Mouse (Mus musculus): Measurements from ENCODE around the gene Gm49333. TPM values are rescaled to one million over a fixed set of nuclear protein-coding genes. Genes with fewer than 3 reads are reported as not detected.
"Not testable (repeated sequence)": the region's sequence is repeated elsewhere in the genome, so short reads cannot be mapped to it uniquely, and the experiment has no call there.

Gm49333 gene
- polyA plus RNA-seq, 1 experiment from 2014 or later = not detected

- 71% methylated on average over 8 of the region's 8 CpGs for WGBS
- H3K4me2 ChIP-seq (replicated peaks) = no peak overlapping the region
- no peaks in the 10 kb centered on the region for H3K4me1 ChIP-seq (replicated peaks)
- no peaks in the 10 kb centered on the region for H3K27me3 ChIP-seq (replicated peaks)
- no peaks in the 10 kb centered on the region for H3K9me3 ChIP-seq
- no peak overlapping the region for H3K9ac ChIP-seq
- no peak overlapping the region for H3K27ac ChIP-seq
- H3K36me3 ChIP-seq = no peaks in the 10 kb centered on the region
- no peak for ATAC-seq
- no peak overlapping the region for H3K4me3 ChIP-seq (replicated peaks)
Observed at GRCm38 (mm10) chr16:20637410-20637809, 26.0 kb downstream of the Gm49333 start.

- no peaks in the 10 kb centered on the region for H3K36me3 ChIP-seq
- 80% methylated on average over 8 of the region's 8 CpGs for WGBS
- no peaks in the 10 kb centered on the region for H3K27me3 ChIP-seq (replicated peaks)
- H3K4me3 ChIP-seq (replicated peaks) = no peak overlapping the region
- H3K9me3 ChIP-seq = no peaks in the 10 kb centered on the region
- no peak for ATAC-seq
- H3K4me1 ChIP-seq (replicated peaks) = no peaks in the 10 kb centered on the region
- H3K9ac ChIP-seq = no peak overlapping the region
- no peak overlapping the region for H3K27ac ChIP-seq
- H3K4me2 ChIP-seq (replicated peaks) = no peak overlapping the region
Observed at GRCm38 (mm10) chr16:20638367-20638766, 27.0 kb downstream of the Gm49333 start.

- no peak overlapping the region for H3K4me2 ChIP-seq (replicated peaks)
- no peak overlapping the region for H3K4me3 ChIP-seq (replicated peaks)
- H3K4me1 ChIP-seq (replicated peaks) = no peaks in the 10 kb centered on the region
- H3K27ac ChIP-seq = no peak overlapping the region
- 0% methylated on average over 8 of the region's 8 CpGs for WGBS
- no peaks in the 10 kb centered on the region for H3K27me3 ChIP-seq (replicated peaks)
- no peaks in the 10 kb centered on the region for H3K9me3 ChIP-seq
- no peaks in the 10 kb centered on the region for H3K36me3 ChIP-seq
- ATAC-seq = peak; percentile 63
- no peak overlapping the region for H3K9ac ChIP-seq
Observed at GRCm38 (mm10) chr16:20642161-20642560, 30.8 kb downstream of the Gm49333 start.

- 85% methylated on average over 7 of the region's 7 CpGs for WGBS
- Histone ChIP-seq H3K36me3 (no peaks in the 10 kb centered on the region), H3K9me3 (no peaks in the 10 kb centered on the region), H3K27me3 (replicated peaks) (no peaks in the 10 kb centered on the region), H3K4me1 (replicated peaks) (no peaks in the 10 kb centered on the region), H3K9ac (no peak overlapping the region), H3K27ac (no peak overlapping the region), H3K4me3 (replicated peaks) (no peak overlapping the region), H3K4me2 (replicated peaks) (no peak overlapping the region)
- ATAC-seq = no peak
Observed at GRCm38 (mm10) chr16:20643911-20644310, 32.5 kb downstream of the Gm49333 start.

- Histone ChIP-seq H3K4me2 (replicated peaks) (peak within 1 kb of the TSS; percentile 78), H3K9ac (peak within 1 kb of the TSS; percentile 87), H3K27me3 (replicated peaks) (no peaks in the 10 kb centered on the region), H3K4me1 (replicated peaks) (peaks cover 6% of the 10 kb centered on the region; the same call in 1 of the 2 replicates), H3K9me3 (no peaks in the 10 kb centered on the region), H3K4me3 (replicated peaks) (peak within 1 kb of the TSS; percentile 70), H3K36me3 (peaks cover 15% of the 10 kb centered on the region), H3K27ac (peak within 1 kb of the TSS; percentile 72)
- ATAC-seq = peak; percentile 98
- 2% methylated on average over 46 of the region's 46 CpGs for WGBS
Observed at GRCm38 (mm10) chr16:20651076-20651946, 39.9 kb downstream of the Gm49333 start, which contains the start of gene Psmd2. Gene Psmd2, plus strand, starts transcription at chr16:20651652.

- ATAC-seq = 0 out of 2 replicates have a peak, but pooled peaks have one; percentile 1
Observed at GRCm38 (mm10) chr16:20651947-20652310, 40.5 kb downstream of the Gm49333 start.

GRCm38 (mm10) chr16:20653315-20653714 is 41.9 kb downstream of the Gm49333 start:
- peaks cover 34% of the 10 kb centered on the region for H3K36me3 ChIP-seq
- no peak overlapping the region for H3K4me2 ChIP-seq (replicated peaks)
- no peak for ATAC-seq
- H3K27me3 ChIP-seq (replicated peaks) = no peaks in the 10 kb centered on the region
- H3K9me3 ChIP-seq = no peaks in the 10 kb centered on the region
- no peak overlapping the region for H3K27ac ChIP-seq
- no peak overlapping the region for H3K9ac ChIP-seq
- WGBS = 65% methylated on average over 2 of the region's 2 CpGs
- peaks cover 6% of the 10 kb centered on the region; the same call in 1 of the 2 replicates for H3K4me1 ChIP-seq (replicated peaks)
- H3K4me3 ChIP-seq (replicated peaks) = no peak overlapping the region

More at GRCm38 (mm10) chr16:20651947-20652310, 40.5 kb downstream of the Gm49333 start:
- peak overlapping the region; percentile 78 for H3K4me2 ChIP-seq (replicated peaks)
- H3K9me3 ChIP-seq = no peaks in the 10 kb centered on the region
- H3K4me3 ChIP-seq (replicated peaks) = peak overlapping the region; percentile 70
- peak overlapping the region; percentile 87 for H3K9ac ChIP-seq
- no peaks in the 10 kb centered on the region for H3K27me3 ChIP-seq (replicated peaks)
- WGBS = 8% methylated on average over 12 of the region's 12 CpGs
- H3K27ac ChIP-seq = no peak overlapping the region
- H3K36me3 ChIP-seq = peaks cover 21% of the 10 kb centered on the region
- peaks cover 6% of the 10 kb centered on the region; the same call in 1 of the 2 replicates for H3K4me1 ChIP-seq (replicated peaks)

GRCm38 (mm10) chr16:20657661-20658060 is 46.3 kb downstream of the Gm49333 start:
- Histone ChIP-seq H3K4me1 (replicated peaks) (peaks cover 2% of the 10 kb centered on the region; the same call in 1 of the 2 replicates), H3K9ac (no peak overlapping the region), H3K27ac (no peak overlapping the region), H3K4me3 (replicated peaks) (no peak overlapping the region), H3K9me3 (no peaks in the 10 kb centered on the region), H3K27me3 (replicated peaks) (no peaks in the 10 kb centered on the region), H3K36me3 (peaks cover 71% of the 10 kb centered on the region), H3K4me2 (replicated peaks) (no peak overlapping the region)
- ATAC-seq = no peak
- 89% methylated on average over 4 of the region's 4 CpGs for WGBS

GRCm38 (mm10) chr16:20668013-20668412 is 56.6 kb downstream of the Gm49333 start, which contains the start of gene Eif4g1:
Gene Eif4g1, plus strand, starts transcription at chr16:20668313.
- not testable (repeated sequence) for ATAC-seq; H3K4me1 ChIP-seq (replicated peaks); H3K9me3 ChIP-seq; H3K4me2 ChIP-seq (replicated peaks); H3K27ac ChIP-seq; H3K9ac ChIP-seq; H3K36me3 ChIP-seq; H3K27me3 ChIP-seq (replicated peaks); H3K4me3 ChIP-seq (replicated peaks)
- 97% methylated on average over 5 of the region's 6 CpGs for WGBS

- Histone ChIP-seq H3K27me3 (replicated peaks) (no peaks in the 10 kb centered on the region), H3K4me3 (replicated peaks) (no peak overlapping the region), H3K4me1 (replicated peaks) (peaks cover 22% of the 10 kb centered on the region), H3K9ac (no peak overlapping the region), H3K27ac (no peak overlapping the region), H3K4me2 (replicated peaks) (no peak overlapping the region), H3K9me3 (no peaks in the 10 kb centered on the region), H3K36me3 (peaks cover 4% of the 10 kb centered on the region; the same call in 1 of the 2 replicates)
- ATAC-seq = no peak
- WGBS = 82% methylated on average over 3 of the region's 3 CpGs
Observed at GRCm38 (mm10) chr16:20670291-20670690, 58.9 kb downstream of the Gm49333 start.

GRCm38 (mm10) chr16:20671886-20672285 is 60.5 kb downstream of the Gm49333 start:
- H3K4me3 ChIP-seq (replicated peaks) = peak overlapping the region; percentile 86
- no peak overlapping the region for H3K9ac ChIP-seq
- no peaks in the 10 kb centered on the region for H3K9me3 ChIP-seq
- 26% methylated on average over 6 of the region's 6 CpGs for WGBS
- ATAC-seq = no peak
- no peaks in the 10 kb centered on the region for H3K27me3 ChIP-seq (replicated peaks)
- peaks cover 14% of the 10 kb centered on the region for H3K36me3 ChIP-seq
- H3K4me2 ChIP-seq (replicated peaks) = peak overlapping the region; percentile 88
- peak overlapping the region; percentile 44; the same call in 1 of the 2 replicates for H3K27ac ChIP-seq
- peaks cover 26% of the 10 kb centered on the region for H3K4me1 ChIP-seq (replicated peaks)

- peak overlapping the region; percentile 86 for H3K4me3 ChIP-seq (replicated peaks)
- no peaks in the 10 kb centered on the region for H3K9me3 ChIP-seq
- H3K4me2 ChIP-seq (replicated peaks) = peak overlapping the region; percentile 88
- H3K27me3 ChIP-seq (replicated peaks) = no peaks in the 10 kb centered on the region
- peak; percentile 96 for ATAC-seq
- H3K9ac ChIP-seq = peak overlapping the region; percentile 89
- under 1% methylated on average over 38 of the region's 38 CpGs for WGBS
- H3K36me3 ChIP-seq = peaks cover 17% of the 10 kb centered on the region
- H3K4me1 ChIP-seq (replicated peaks) = peaks cover 26% of the 10 kb centered on the region
- peak overlapping the region; percentile 94 for H3K27ac ChIP-seq
Observed at GRCm38 (mm10) chr16:20672500-20672902, 61.1 kb downstream of the Gm49333 start.

All from intestine, embryonic 15.5 days (tissue).